Mouse (Mus musculus) liver, adult 2 months (tissue): ENCODE measurements around the gene Zfp37.

ENCODE experiments used
- CTCF ChIP-seq: fragments of 200-500 bp; IDR thresholded peaks from 2 replicates; pipeline ENCODE4 v1.5.1; 2011; ENCODE audit warnings: low read depth, low read length, control low read depth
- POLR2A ChIP-seq: fragments of 200-500 bp; IDR thresholded peaks from 2 replicates; pipeline ENCODE4 v1.6.1; 2011; ENCODE audit warnings: low read length, control low read depth; ENCODE audit not compliant: insufficient read depth; ENCODE audit errors: extremely low read depth

- no peak for TF ChIP-seq POLR2A
- TF ChIP-seq CTCF: no peak
Measured at GRCm38 (mm10) chr4:62207851-62208695, 22.8 kb downstream of the Zfp37 start.
